Mouse (Mus musculus): ENCODE data around the gene Nudt5.

The Nudt5 gene

DNA sequence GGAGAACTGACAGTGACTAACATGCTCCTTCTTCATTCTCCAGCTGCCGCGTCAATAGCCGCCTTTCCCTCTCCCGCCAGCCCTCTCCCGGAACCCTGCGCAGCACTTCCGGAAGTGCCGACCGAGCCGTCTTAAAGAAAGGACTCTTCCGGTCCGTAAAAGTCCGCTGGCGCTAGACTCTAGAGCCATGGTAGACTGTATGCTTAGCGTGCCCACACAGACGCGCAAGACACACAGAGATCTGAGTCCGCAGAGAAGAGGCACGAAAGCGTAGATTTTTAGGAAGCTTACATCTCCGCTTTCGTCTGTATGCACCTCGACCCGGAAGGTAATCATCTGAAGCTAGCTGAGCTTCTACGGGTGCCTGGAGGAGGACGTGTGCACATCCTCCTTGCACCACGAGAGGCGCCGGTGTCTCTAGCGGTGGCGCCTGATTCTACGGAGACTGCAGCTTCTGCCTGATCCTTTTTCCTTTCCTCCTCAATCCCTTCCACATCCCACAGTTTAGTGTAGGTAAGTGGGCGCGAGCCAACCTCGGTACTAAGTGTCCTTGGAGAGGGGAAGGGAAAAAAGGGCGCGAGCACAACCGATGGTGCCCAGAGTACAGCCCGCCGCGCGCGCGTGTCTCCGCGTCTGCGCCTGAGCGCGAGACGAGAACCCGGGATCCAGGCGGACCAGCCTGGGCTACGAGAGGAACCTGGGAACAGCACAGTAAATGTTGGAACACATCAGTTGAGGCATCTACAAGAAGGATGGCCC lies at the start of gene Nudt5, which contains the start of gene Cdc123:
Nudt5 (plus strand) TSS at position 147 of the 759 bp plus-strand sequence.
Cdc123 (minus strand) TSS at position 292 of the 759 bp plus-strand sequence.
- peak; percentile 99 for DNase-seq

DNA sequence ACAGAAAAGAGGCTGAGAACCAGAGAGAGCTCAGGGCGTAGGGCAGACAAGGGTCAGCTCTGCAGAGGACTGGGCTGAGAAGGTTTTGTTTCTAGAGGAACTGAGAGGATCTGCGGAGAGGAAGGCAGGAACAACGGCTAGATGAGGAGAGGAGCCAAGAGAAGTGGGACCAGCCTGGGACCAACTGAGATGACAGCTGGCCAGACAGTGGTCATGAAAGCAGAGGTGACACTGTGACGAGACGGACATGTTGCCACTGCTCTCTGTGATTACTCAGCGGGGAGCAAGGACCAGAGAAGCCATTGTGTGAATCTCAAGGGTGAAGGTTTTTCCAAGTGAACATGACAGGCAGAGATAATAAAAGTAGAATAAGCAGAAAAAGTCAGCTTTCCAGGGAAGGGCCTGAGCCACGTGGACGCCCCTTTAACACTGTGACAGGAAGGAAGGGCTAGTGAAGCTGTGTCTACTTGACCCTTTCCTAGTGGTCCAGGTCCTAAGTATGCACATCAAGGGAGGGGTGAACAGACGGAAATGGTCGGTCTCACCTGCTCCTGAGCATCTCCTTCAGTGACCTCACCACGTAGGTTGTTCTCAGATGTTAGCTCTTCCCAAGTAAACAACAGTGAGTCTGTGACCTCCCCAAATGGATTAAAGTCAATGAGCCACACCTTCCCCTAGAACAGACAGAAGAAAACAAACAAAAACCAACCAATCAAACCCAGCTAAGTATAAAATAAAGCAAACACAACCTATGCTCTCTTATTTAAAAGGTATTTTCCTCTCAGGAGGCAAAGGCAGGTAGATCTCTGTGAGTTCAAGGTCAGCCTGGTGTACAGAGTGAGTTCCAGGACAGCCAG lies 46.8 kb upstream of the Nudt5 start:
- peak; percentile 86 for DNase-seq

DNA sequence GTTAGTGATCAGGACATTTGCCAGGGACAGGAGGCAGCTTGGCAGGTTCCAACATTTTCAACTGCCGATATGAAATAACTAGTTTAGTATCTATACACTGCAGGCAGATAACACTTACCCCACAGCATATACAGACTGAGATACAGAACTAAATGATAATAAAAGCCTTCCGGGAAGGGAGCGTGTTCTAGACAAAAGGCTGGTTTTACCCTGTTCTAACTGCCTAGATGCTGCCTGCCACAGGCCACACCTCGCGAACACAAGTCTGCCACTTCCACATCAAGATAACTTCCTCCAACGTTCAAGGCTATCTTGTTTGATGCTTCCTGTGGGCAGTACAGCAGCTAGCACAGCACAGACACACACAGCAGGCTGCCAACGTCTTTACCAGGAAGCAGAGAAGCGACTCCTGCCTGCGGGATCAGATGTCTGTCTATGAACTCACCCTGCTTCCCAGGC lies 43.6 kb upstream of the Nudt5 start:
- peak; percentile 93 for DNase-seq

DNA sequence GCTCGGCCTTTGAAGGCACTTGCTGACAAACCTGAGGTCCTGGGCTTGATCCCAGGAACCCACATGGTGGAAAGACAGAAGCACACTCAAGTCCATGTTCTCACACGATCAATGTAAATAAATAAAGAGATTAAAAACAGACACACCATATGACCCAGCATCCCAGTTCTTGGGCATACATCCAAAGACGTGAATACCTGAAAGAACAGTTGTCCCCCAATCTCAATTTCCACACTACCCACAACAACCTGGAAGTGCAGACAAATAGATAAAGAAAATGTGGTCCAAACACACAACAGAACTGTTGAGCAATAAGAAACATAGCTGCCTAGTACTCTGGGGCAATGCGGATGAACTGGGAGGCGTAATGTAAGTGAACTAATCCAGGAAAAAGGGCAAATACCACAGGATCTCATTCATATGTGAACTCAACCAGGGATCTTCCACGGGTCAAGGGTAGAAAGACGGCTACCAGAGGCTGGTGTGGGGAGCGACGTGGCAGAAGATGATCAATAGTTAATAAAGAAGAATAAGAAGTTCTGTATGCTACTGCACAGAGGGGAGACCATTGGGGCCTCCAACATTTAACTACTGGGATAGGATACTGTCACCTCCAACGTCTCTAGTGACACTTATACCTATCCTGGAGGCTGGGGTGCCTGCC lies 42.8 kb upstream of the Nudt5 start:
- peak; percentile 65 for DNase-seq

DNA sequence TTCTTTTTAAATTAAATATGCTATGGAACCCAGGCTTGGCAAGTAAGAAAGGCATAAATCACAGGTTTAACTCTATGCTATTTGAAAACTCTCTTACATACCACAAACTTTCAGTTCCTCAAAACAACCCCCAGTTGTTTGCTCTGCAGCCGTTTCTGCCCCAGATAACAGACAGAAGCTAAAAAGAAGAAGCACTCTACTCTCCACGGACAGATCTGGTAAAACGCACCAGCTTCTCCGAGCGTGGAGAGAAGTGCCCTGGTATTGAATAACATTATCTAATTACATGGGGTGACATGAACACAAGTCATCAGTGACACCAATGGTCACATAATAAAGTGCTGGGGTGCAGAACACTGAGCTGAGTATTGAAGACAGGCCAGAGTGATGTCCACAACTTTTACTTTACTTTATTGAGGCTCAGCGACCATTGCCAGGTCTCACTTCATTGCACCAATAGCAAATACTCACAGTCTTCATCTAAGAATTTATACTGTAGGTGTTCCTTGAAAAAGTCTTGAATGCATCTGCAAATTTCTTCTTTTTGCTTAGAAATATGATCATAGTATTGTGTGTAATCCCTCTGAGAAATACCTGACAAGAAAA lies 40.3 kb upstream of the Nudt5 start:
- peak; percentile 92 for DNase-seq

DNA sequence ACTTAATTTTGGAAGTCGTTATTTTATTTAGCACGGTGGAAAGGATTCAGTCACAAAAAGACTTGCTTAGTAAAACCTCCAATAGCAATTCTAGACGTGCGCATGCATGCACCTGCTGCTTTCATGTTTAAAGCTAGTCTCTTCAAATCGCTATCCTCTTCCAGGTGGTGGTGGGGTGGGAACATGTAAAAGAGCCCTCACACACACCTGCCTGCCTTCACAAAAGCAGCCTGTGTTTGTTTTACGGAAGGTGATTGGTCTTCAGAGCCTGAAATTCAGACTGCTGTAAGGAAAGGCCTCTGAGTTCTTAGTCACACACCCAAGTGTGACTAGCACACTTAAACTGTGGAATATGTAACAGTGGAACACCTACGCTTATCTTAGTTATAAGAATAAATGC lies 39.6 kb upstream of the Nudt5 start:
- peak; percentile 41 for DNase-seq

DNA sequence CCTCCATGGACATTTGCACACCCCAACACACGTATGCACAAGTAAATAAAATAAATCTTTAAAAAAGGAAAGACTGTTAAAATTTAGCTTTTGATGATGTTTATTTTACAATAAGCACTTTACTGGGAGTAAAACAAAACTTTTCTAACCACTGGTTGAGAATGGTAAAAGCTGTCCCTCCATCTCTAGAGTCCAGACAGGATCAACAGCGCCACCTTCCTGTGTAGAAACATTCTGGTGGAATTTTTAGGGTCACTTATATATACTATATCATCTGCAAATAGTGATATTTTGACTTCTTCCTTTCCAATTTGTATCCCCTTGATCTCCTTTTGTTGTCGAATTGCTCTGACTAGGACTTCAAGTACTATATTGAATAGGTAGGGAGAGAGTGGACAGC lies 38.6 kb upstream of the Nudt5 start:
- peak; percentile 46 for DNase-seq

DNA sequence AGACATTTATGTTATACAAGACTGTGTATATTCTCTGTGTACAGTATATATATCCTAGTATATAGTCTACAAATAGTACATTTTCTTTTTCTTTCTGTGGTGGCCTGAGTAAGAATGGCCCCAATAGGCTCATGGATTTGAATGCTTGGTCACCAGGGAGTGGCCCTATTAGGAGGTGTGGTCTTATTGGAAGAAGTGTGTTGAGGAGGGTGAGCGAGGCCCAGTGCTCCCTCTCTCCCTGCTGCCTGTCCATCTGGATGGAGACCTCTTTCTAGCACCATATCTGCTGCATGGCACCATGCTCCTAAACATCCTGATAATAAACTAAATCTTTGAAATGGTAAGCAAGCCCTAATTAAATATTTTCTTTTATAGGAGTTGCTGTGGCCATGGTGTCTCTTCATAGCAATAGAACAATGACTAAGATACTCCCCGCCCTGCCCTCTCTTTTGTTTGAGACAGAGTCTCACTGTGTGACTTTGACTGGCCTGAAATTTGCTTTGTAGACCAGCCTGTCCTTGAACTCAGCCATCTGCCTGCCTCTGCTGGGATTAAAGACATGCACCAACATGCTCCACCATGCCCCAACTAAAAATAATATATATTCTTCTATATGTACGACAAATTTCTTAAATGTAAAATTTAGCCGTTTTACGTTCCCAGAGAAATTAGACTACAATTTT lies 34.6 kb upstream of the Nudt5 start:
- DNase-seq = peak; percentile 77

DNA sequence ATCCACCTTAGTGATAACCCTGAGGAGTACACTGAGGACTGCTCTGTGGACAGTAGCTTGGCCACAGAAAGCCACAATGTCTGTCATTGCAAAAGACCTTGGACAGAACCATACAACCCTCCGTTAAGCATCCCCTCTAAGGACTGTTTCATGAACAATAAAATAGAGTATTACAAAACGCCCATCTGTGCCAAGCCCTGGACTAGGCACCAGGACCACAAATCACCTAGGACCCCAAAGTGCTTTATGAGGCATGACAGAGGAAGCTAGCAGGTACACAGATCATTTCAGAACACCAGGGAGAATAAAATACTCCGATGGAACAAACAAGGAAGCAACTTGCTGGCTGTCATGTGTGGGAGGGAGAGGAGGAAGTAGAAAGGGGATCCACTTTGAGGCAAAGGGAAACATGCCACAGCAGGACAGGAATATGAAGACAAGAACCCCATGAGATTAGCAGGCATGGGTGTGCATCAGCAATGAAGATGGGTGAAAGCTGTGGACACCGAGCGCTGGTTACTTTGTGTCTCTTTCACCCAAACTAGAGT lies 33.5 kb upstream of the Nudt5 start:
- DNase-seq = peak; percentile 93

DNA sequence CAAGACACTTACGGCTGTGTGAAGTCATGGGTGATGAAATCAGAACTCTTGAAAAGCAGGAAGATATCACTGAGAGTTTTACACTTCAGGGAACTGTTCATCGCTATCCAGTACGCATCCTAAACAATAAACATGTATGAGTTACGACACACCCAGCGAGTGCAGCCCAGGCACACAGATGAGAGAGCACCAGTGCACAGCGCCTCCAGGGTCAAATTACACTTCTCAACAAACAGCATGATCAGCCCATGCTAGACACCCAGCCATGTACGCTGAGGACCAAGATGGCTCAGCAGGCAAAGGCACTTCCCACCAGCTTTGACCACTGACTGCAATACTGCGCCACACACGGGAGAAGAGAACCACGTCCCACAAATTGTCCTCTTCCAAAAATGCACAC lies 23.6 kb upstream of the Nudt5 start:
- DNase-seq = peak; percentile 51

DNA sequence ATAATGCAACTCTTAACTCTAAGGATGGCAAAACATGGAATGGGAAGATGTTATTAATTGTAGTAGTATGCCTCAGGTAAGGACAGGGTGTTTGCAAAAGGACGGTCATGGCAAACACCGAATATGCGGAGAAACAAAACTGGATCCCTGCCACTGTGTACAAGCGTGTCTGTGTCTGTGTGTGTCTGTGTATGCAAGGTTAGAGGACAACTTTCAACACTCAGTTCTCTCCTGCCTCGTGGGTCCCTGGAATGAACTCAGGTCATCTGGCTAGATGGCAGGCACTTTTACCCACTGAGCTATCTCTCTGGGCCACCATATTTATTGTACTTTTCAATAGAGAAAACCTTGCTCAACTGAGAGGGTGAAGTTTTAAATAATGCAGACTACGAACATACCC lies 22.4 kb upstream of the Nudt5 start:
- DNase-seq = peak; percentile 40

DNA sequence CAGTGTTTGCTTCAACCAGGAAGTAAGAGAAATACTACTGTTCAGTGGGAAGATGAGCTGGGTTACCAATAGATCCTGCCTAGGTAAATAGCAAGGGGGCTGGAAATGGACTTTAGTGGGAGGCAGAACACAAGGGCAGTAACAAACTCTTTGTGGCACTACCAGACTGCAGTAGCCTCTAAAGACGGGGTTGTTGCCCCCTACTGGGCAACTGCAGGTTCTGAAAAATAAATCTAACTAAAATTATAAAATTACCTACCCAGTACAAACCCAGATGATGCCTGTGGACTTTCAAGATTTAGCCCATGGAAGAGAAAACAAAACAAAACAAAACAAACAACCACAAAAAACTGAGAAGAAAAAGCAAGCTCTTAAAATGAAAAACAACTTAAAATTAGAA lies 20.6 kb upstream of the Nudt5 start:
- DNase-seq = peak; percentile 39

DNA sequence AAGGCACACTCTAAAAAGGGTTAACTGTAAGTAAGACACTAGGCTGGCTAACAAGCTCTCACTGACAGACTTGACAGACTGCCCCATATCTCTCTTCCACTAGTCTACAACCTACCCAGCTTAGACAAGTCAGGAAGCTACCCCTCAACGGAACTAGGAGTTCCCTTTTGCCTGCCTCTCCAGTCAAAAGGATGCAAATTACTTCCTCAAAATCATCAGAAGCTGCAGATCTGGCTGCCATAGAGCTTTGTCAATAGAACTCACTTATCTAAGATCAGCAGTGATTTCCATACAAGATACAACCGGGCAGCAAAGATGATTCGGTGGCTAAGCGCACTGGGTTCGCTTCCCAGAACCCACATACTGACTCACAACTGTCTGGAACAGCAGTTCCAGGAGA lies 20.1 kb upstream of the Nudt5 start:
- DNase-seq = peak; percentile 82

DNA sequence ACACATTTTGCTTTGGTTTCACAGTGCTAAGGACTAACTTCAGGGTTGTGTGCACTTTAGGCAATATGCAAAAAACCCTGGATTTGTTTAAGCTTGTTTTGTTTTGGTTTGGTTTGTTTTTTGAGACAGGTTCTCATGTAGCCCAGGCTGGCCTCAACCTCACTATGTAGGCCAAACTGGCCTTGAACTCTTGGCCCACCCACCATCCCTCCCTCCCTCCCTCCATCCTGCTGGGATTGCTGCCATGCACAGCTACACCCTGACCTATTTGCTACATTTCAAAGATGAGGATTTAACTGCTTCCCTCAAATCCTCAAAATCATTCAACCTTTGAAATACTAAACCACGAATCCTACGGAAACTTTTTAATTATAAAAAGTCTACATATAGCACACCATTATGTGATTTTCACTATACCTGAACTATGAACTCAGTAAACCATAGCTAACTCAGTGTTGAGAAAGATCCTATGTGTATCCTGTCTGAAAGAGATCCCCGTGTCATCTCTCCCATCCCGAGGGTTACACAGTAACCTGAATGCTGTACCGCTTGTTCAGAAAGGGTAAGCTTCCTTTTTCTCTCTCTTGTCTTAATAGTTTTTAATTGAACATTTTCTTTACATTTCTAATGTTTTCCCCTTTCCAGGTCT lies 19.4 kb upstream of the Nudt5 start:
- peak; percentile 22 for DNase-seq

DNA sequence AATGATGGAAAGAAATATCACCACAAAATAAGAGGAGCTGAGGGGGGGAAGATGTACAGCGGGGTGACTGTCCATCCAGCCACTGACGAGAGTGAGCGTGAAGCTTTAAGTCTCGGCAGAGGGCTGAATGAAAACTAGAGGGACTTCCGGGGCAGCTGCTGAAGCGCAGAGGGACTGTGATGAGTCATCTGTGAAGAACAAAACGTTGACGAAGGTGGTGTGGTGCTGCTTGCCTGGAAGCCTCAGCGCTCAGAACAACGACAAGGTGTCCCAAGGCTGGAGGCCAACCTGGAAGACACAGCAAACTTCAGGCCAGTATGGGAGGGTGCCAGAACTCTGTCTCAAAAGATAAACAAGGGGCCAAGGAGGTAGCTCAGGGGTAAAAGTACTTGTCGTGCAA lies 4.0 kb upstream of the Nudt5 start:
- DNase-seq = no peak

DNA sequence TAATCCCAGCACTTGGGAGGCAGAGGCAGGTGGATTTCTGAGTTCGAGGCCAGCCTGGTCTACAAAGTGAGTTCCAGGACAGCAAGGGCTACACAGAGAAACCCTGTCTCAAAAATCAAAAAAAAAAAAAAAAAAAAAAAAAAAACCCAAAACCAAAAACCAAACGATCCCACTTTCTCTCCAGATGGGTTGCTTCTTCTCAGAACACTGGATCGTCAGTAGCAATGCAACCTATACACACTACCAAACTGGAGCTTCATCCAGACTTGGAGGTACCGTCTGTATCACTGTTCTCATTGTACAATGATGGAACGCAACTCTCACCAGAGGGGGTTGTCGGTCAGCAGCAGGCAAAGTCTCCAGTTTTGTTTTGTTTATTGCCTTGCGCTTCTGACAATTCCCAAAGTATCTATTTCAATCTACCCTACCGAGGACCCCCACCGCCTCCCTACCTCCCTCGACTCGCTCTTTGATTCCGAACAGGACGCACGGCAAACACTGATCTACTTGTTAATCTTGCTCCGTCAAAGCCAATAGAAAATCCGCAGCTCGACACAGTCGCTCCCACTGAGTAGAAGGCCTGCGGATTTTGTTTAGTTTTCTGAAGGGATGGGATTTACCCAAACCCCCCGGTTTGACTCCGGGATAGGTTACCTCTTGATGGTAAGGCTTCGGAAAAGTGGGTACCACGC lies 492 bp upstream of the Nudt5 start:
- DNase-seq = peak; percentile 87

DNA sequence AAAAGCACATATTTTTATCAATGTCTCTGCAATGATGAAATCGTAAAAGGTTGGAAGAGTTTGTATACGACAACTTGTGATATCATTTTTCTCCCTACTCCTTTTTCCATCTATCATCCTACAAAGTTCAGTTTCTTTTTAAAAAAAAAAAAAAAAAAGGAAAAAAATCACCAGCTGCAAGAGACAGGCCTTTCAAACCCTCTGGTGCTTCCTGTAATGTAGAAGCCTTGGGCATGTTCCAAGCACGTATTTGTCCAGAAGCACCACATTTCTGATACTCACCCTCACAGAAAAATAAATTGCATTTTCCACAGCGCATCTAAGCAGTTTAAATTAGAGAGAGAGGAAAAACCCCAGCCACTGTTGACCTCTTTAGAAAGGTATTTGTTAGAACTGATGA lies 1.0 kb downstream of the Nudt5 start:
- DNase-seq = no peak

DNA sequence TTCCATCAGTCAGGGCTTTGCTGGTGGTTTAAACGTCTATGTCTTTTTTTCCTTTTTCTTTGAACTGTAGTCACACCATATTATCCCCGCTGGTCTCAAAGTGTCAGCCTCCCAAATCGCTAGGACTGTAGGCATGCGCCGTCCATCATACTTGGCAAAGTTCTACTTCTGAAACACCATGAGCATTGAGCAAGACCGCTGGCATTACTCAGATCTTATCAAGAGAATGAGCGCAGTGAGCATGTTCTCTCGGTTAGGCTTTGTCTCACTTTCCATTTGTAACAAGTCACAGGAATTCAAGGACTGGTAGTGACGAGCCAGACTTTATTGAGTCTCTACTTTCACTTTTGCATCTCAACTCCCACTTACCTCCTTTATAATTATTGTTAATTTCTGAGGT lies 6.3 kb downstream of the Nudt5 start:
- DNase-seq = peak; percentile 55

DNA sequence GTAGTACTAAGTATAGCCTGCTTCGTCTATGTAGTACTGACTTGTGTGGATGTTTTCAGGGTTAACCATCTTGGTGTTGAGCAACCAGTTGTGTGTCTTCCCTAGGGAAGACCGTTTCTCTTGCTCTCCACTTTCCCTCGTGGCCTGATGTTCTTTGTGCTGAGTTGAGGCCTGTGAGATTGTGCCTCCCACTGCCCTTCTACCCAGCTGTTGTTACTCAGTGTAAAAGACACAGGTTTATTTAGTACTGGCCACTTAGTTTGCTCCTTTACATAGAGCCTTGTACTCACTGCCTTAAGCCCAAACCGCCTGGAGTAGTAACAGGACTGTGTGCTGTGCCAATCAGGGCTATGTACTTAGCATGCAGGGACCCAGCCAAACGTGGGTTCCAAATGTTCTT lies 7.0 kb downstream of the Nudt5 start:
- DNase-seq = peak; percentile 70

DNA sequence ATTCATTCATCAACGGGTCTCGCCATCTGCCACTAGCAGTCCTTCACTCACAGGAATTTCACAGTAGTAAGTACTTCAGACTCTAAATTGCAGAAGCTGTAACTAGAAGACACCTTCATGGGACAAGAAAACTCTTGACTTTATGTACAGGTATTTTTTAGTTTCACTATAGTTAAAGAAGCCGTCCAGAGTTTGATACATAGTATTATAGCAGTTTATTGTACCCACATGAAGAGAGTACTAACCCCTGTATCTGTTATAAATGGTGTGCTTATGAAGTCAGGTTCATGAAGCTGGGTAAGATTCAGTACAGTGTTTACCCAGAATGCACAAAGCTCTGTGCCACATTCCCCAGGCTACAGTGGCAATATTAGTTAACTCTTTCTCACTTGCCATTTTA lies 18.0 kb downstream of the Nudt5 start, which contains the start of gene Gm13199:
Gm13199 (minus strand) TSS at position 101 of the 400 bp plus-strand sequence.
- no peak for DNase-seq

DNA sequence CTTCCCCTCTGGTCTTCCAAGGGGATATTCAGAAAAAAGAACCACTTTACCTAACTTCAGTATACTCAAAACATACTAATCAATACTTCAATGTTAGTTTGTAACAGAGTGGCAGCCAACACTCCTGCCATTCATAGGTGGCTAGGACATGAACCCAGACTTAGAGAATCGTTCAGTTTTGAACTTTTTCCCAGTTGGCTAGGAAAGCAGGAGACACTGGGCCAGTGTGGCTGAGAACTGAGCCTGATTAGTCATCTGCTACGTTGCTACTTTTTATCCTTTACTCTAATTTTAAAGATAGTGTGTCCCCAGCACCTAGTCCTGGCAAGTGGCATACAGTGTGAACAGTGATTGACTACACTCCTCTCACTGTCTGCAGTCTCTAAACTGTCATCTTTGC lies 22.9 kb downstream of the Nudt5 start:
- DNase-seq = no peak
